Mouse (Mus musculus) limb, embryonic 15.5 days (tissue): ENCODE results near the gene Man1a. TPM values are rescaled to one million over a fixed set of nuclear protein-coding genes. Genes with fewer than 3 reads are reported as not detected.
A peak's percentile ranks its signal among the peaks of the same experiment; 100 is the strongest.

Experiments
- ATAC-seq: fragments of 200-750 bp; cut with Nextera tagmentation; 2 replicates; pipeline ENCODE4 v1.8.0; 2017; ENCODE audit warnings: low read depth, moderate TSS enrichment; ENCODE audit not compliant: insufficient number of reproducible peaks, low FRiP score, low TSS enrichment
- H3K27ac ChIP-seq: fragments of 300-500 bp; sonication (generic); 2 replicates; pipeline ENCODE4 v1.5.1; 2015; ENCODE audit warnings: moderate library complexity, mild to moderate bottlenecking, inconsistent platforms
- H3K27me3 ChIP-seq: fragments of 300-500 bp; sonication (generic); 2 replicates; pipeline ENCODE4 v1.6.1; 2015; ENCODE audit warnings: inconsistent platforms
- H3K36me3 ChIP-seq: fragments of 300-500 bp; sonication (generic); 2 replicates; pipeline ENCODE4 v1.6.1; 2015; ENCODE audit warnings: inconsistent platforms
- H3K4me1 ChIP-seq: fragments of 300-500 bp; sonication (generic); 2 replicates; pipeline ENCODE4 v1.6.1; 2015; ENCODE audit warnings: inconsistent platforms
- H3K4me2 ChIP-seq: fragments of 300-500 bp; sonication (generic); 2 replicates; pipeline ENCODE4 v1.6.1; 2015; ENCODE audit warnings: mild to moderate bottlenecking, inconsistent platforms
- H3K4me3 ChIP-seq: fragments of 300-500 bp; sonication (generic); 2 replicates; pipeline ENCODE4 v1.5.1; 2015; ENCODE audit warnings: mild to moderate bottlenecking, inconsistent platforms
- H3K9ac ChIP-seq: fragments of 300-500 bp; sonication (generic); 2 replicates; pipeline ENCODE4 v1.6.1; 2015; ENCODE audit warnings: inconsistent platforms
- H3K9me3 ChIP-seq: fragments of 300-500 bp; sonication (generic); 2 replicates; pipeline ENCODE4 v1.6.1; 2016; ENCODE audit warnings: inconsistent platforms
- WGBS: fragments of 180-500 bp; shearing (Covaris S2); methylation state at CpG from one replicate; pipeline ENCODE4 v1.1.7; 2015; 5-methylcytosine and 5-hydroxymethylcytosine counted together
- polyA plus RNA-seq: library from polyadenylated mRNA; unstranded; fragments of >200 nt; fragmentation: Nextera tagmentation; extraction: Ambion mirVana; gene quantifications from 2 replicates; pipeline ENCODE4 v1.2.1, GENCODE M21; 2015

The Man1a gene
- polyA plus RNA-seq, 1 experiment from 2014 or later: 9.1 TPM

DNA sequence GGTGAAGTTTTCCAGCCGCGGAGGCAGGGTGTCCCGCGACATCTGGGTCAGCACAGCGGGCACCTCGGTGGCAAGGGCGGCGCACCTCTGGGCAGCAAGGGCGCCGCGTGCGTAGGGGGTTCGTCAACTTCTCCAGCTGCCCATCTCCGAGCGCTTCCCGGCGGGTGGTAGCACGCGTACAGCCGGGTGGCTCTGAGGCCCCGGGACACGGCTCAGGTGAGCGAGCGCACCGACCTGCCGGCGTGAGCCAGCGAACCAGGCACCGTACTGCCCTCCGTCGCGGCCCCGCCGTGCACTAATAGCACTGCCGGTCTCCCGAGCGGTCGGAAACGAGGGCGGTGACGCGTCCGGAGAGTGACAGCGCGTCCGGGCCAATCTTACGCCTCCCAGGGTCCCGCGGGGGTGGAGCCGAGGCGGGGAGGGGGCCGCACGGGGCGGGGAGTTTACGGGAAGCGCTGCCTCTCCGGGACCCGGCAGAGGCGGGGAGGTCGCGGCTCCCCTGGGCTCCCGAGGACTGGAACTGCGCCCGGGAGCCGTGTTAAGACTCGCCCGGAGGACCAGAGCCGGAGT, 883 bp downstream of the Man1a start:
- under 1% methylated on average over 68 of the region's 68 CpGs for WGBS
- peaks cover 27% of the 10 kb centered on the region for H3K4me1 ChIP-seq
- peak; percentile 95 for ATAC-seq
- H3K36me3 ChIP-seq: no peaks in the 10 kb centered on the region
- no peaks in the 10 kb centered on the region for H3K27me3 ChIP-seq
- peak overlapping the region; percentile 81 for H3K4me3 ChIP-seq
- H3K27ac ChIP-seq: peak overlapping the region; percentile 78
- peak overlapping the region; percentile 69 for H3K9ac ChIP-seq
- no peaks in the 10 kb centered on the region for H3K9me3 ChIP-seq
- peak overlapping the region; percentile 99 for H3K4me2 ChIP-seq

DNA sequence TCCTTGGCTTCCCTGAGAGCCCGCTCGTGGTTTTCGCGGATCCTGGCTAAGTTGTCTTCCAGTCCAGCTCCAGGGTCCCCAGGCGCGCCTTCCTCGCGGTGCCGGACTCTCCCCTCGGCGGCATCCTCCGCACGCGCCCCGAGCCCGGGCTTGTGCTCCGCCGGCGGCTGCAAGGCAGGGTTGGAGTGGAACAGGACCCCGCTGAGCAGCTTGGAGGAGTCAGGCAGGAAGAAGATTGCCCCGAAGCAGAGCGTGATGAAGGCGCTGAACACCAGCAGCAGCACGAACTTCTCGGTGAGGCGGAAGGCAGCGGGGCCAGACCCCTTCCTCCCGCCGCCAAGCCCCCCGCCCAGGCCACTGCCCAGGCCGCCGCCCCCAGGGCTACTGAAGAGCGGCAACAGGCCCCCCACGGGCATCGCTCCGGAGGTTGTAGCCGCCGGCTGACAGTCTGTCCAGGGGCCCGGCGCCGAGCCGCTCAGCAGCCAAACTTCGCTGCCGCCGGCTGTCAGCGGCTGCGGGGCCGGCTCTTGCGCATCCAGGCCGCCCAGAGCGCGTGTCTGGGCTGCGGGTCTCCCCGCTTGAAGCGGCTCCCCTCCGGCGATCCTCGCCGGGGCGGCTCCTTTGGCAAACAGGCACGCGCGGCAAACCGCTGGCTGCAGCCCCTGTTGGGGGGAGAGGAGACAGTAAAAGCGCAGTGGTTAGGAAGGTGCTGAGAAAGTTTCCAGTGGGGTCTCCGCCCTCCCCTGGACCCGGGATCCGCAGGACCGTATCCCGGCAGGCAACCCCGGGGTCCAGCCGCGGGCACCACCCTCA, 1.6 kb downstream of the Man1a start:
- peak overlapping the region; percentile 99 for H3K4me2 ChIP-seq
- peak overlapping the region; percentile 69 for H3K9ac ChIP-seq
- H3K9me3 ChIP-seq: no peaks in the 10 kb centered on the region
- peak overlapping the region; percentile 81 for H3K4me3 ChIP-seq
- peak overlapping the region; percentile 74 for H3K27ac ChIP-seq
- H3K4me1 ChIP-seq: peaks cover 27% of the 10 kb centered on the region
- H3K36me3 ChIP-seq: no peaks in the 10 kb centered on the region
- ATAC-seq: peak; percentile 42
- under 1% methylated on average over 66 of the region's 73 CpGs for WGBS
- no peaks in the 10 kb centered on the region for H3K27me3 ChIP-seq

DNA sequence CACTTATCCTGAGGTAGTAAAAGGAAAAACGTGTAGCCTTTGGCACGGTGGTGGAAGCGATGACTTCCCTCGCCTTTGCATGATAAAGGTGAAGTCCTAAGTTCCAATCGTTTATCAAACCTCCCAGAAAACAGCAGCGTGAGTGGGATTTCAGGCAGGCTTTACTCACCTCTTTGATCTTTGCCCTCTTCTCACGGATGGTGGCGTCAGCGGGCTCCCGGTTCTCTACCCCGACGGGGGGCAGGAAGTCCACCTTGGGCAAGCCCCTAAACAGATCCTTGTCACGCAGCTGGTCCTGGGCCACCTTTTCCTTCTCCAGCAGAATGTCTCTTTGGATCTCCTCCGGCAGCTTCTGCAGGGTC, 2.2 kb downstream of the Man1a start:
- H3K4me3 ChIP-seq: peak overlapping the region; percentile 81
- H3K9me3 ChIP-seq: no peaks in the 10 kb centered on the region
- H3K36me3 ChIP-seq: no peaks in the 10 kb centered on the region
- peak overlapping the region; percentile 74; the same call in 1 of the 2 replicates for H3K27ac ChIP-seq
- ATAC-seq: no peak
- no peaks in the 10 kb centered on the region for H3K27me3 ChIP-seq
- 1% methylated on average over 14 of the region's 14 CpGs for WGBS
- H3K9ac ChIP-seq: peak overlapping the region; percentile 69
- H3K4me1 ChIP-seq: peaks cover 27% of the 10 kb centered on the region
- H3K4me2 ChIP-seq: peak overlapping the region; percentile 99

DNA sequence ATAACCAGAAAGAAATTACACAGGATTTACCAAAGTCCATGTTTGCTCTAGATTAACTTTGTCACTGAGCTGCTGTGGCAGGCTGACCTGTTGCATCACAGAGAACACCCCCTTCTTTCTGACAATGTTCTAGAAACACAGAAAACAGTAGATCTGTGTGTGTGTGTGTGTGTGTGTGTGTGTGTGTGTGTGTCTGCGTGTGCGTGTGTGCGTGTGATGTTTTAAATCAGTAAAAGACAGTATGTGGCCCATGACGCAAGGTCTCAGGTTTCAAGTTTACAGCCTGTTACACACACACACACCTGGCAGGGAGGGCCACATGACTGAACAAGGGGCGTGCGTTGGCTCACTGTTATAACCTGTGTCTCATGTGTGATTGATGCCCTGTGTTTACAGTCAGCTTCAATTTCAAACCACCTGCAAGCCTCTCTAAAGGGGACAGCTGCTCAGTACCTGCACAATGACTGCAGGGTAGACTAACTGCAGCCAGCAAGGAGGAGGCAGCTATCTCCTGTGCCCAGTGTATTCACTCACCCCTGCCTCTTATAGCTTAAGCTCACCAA, 2.7 kb downstream of the Man1a start:
- H3K9ac ChIP-seq: peak overlapping the region; percentile 69; the same call in 1 of the 2 replicates
- 18% methylated on average over 6 of the region's 6 CpGs for WGBS
- ATAC-seq: no peak
- H3K27ac ChIP-seq: no peak overlapping the region
- H3K4me1 ChIP-seq: peaks cover 27% of the 10 kb centered on the region
- H3K36me3 ChIP-seq: no peaks in the 10 kb centered on the region
- H3K27me3 ChIP-seq: no peaks in the 10 kb centered on the region
- no peaks in the 10 kb centered on the region for H3K9me3 ChIP-seq
- peak overlapping the region; percentile 99 for H3K4me2 ChIP-seq
- H3K4me3 ChIP-seq: peak overlapping the region; percentile 81

DNA sequence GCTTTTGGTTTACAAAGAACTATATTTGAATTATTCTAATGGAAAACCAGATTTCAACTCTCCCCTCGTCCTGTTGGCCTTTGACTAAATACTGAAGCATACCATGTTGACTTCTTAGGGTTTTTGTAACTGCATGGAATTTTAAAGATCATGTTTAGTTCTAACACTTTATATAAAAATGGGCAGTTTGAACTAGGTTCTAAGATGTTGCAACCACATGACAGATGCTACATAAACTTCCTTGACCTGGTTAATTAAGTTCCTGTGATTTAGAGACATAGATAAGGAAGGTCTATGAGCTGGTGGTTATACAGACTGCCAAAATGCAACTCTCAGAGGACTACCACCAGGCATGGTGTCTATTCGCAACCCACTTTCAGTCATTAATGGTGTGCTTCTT, 4.1 kb downstream of the Man1a start:
- no peaks in the 10 kb centered on the region for H3K27me3 ChIP-seq
- peak overlapping the region; percentile 99 for H3K4me2 ChIP-seq
- WGBS: 88% methylated on average over 2 of the region's 2 CpGs
- H3K27ac ChIP-seq: no peak overlapping the region
- no peaks in the 10 kb centered on the region for H3K36me3 ChIP-seq
- no peak for ATAC-seq
- H3K4me3 ChIP-seq: peak overlapping the region; percentile 81; the same call in 1 of the 2 replicates
- H3K9me3 ChIP-seq: no peaks in the 10 kb centered on the region
- peaks cover 27% of the 10 kb centered on the region for H3K4me1 ChIP-seq
- H3K9ac ChIP-seq: no peak overlapping the region

DNA sequence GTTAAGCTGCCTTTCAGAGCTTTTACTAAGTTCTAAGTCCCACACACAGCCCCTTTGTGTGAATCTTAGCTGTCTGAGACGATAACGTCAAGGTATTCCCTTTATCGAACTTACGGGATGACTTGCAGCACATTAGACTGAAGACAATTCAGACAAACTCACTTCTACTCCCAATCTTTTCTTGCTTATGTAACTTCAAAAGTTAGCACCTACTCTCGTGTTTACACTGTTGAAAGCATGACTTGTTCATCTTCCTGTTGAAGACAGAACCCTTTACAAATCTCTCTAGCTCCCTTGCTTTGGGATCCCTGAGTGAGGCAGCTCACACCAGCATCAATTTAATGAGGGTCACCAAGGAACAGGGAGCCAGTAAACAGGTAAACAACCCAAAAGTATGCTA, 5.9 kb downstream of the Man1a start:
- Histone ChIP-seq H3K4me1 (peaks cover 22% of the 10 kb centered on the region; the same call in 1 of the 2 replicates), H3K4me3 (no peak overlapping the region), H3K27me3 (no peaks in the 10 kb centered on the region), H3K4me2 (no peak overlapping the region), H3K9me3 (no peaks in the 10 kb centered on the region), H3K27ac (no peak overlapping the region), H3K36me3 (no peaks in the 10 kb centered on the region), H3K9ac (no peak overlapping the region)
- 64% methylated on average over 5 of the region's 5 CpGs for WGBS
- ATAC-seq: no peak

DNA sequence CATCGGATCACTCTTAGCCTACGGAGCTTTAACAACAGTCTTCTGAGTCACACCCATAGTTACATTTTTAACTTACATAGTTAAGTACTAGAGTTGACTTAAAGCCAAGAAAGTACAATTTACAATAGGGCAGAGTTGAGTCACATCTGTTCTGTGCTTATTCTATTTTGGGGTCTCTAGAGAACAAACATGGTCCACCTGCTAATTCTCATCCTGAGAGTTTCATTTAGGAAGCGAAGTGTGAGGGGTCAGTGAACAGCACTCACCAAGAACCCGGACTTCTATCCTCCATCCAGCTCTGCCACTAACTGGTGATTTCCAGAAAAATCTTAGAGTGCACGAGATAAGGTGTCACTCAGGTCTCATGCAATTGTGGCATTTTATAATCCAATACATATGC, 7.0 kb downstream of the Man1a start:
- Histone ChIP-seq H3K27me3 (no peaks in the 10 kb centered on the region), H3K27ac (no peak overlapping the region), H3K4me1 (peaks cover 20% of the 10 kb centered on the region; the same call in 1 of the 2 replicates), H3K36me3 (no peaks in the 10 kb centered on the region), H3K4me3 (no peak overlapping the region), H3K9me3 (no peaks in the 10 kb centered on the region), H3K4me2 (no peak overlapping the region), H3K9ac (no peak overlapping the region)
- ATAC-seq: no peak
- 87% methylated on average over 5 of the region's 5 CpGs for WGBS

DNA sequence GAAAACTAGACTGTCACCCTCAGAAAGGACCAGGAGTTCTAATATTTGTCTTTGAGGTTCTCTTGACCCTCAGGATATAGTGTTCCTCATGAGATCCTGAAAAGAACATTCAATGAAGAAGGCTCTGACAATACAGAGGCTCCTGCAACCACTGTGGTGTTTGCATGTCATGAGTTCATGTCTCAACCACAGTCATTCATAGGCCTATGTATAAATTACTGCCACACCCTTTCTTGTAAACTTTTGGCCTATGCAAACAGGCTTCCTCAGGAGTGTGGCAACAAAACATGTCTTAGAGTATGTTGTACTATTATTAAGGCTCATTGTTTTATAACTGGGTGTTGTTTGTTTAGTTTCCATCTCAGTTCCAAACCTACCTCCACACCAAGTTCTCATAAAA, 9.7 kb downstream of the Man1a start:
- Histone ChIP-seq H3K4me3 (no peak overlapping the region), H3K9ac (no peak overlapping the region), H3K4me2 (no peak overlapping the region), H3K27ac (no peak overlapping the region), H3K27me3 (no peaks in the 10 kb centered on the region), H3K36me3 (no peaks in the 10 kb centered on the region), H3K9me3 (no peaks in the 10 kb centered on the region), H3K4me1 (peaks cover 5% of the 10 kb centered on the region; the same call in 1 of the 2 replicates)
- ATAC-seq: no peak

DNA sequence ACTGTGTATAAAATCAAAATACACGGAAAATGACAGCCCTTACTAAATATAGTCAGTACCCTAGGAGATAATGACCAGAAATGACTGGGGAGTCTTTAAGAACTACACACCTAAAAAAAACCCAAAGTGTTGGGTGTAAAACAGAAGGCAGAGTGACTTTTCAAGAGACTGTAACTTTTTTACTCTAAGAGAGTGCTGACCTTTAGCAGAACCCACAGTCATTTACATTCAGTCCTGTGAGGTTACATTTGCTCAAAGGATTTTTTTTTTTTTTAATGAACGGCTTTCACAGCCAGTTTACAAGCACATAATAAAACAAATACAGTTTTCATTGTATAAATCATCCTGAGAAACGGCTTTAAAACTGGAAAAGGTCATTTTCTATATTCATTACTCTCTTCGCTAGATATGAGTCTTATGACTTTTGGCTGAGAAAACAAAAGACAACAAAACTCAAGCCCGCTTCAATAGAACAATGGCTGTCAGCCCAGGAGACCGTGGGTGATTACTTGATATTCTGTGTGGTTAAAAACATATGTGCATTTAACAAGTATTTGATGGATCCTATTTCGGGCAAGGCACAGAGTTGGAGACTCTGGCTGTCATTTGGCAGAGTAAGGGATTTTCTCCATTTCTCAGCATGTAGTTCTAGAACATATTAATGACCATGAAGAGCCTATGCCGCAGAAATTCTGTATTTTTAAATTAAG, 12.7 kb downstream of the Man1a start:
- ATAC-seq: peak; percentile 55; the same call in 1 of the 2 replicates
- Histone ChIP-seq H3K4me2 (no peak overlapping the region), H3K4me1 (peaks cover 5% of the 10 kb centered on the region; the same call in 1 of the 2 replicates), H3K9me3 (no peaks in the 10 kb centered on the region), H3K27ac (no peak overlapping the region), H3K9ac (no peak overlapping the region), H3K4me3 (no peak overlapping the region), H3K27me3 (no peaks in the 10 kb centered on the region), H3K36me3 (no peaks in the 10 kb centered on the region; the same call in 1 of the 2 replicates)
- 29% methylated on average over 8 of the region's 8 CpGs for WGBS

DNA sequence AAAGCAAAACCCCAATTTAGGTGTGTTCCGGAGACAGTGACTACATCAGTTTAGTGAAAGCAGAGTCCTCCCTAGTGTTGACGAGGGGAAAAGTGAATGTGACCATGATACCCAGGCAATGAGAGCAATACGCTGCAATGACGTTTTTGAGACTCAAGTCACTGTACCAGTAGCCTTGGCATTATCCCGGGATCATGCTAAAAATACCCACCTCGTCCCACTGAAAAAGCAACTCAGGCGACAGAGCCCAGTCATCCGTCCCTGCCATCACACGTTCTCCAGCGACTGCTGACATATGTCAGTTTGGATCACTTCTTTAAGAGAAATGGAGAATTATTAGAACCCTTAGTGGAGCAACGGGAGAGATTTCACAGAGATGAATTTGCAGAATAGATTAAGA, 13.6 kb downstream of the Man1a start:
- no peak for ATAC-seq
- Histone ChIP-seq H3K4me3 (no peak overlapping the region), H3K36me3 (no peaks in the 10 kb centered on the region; the same call in 1 of the 2 replicates), H3K4me1 (peaks cover 5% of the 10 kb centered on the region; the same call in 1 of the 2 replicates), H3K27ac (no peak overlapping the region), H3K9ac (no peak overlapping the region), H3K4me2 (no peak overlapping the region), H3K9me3 (no peaks in the 10 kb centered on the region), H3K27me3 (no peaks in the 10 kb centered on the region)
- 78% methylated on average over 11 of the region's 11 CpGs for WGBS

DNA sequence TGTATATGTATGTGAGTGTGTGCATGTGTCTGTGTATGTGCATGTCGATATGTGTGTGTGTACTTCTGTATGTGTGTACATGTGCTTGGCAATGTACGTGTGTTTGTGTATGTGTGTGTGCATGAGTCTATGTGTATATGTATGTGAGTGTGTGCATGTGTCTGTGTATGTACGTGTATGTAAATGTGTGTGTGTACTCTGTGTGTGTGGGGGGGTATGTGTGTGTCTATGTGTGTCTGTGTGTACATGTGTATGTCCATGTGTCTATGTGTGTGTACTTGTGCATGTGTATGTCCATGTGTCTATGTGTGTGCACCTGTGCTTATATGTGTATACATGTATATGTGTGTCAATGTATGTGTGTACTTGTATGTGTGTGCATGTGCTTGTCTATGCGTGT, 15.2 kb downstream of the Man1a start:
- no peak overlapping the region for H3K9ac ChIP-seq
- H3K36me3 ChIP-seq: no peaks in the 10 kb centered on the region; the same call in 1 of the 2 replicates
- H3K27me3 ChIP-seq: no peaks in the 10 kb centered on the region
- no peak overlapping the region for H3K4me2 ChIP-seq
- no peaks in the 10 kb centered on the region for H3K9me3 ChIP-seq
- peaks cover 5% of the 10 kb centered on the region; the same call in 1 of the 2 replicates for H3K4me1 ChIP-seq
- ATAC-seq: no peak
- WGBS: 97% methylated on average over 4 of the region's 4 CpGs
- no peak overlapping the region for H3K4me3 ChIP-seq
- H3K27ac ChIP-seq: no peak overlapping the region
